Mouse (Mus musculus): Measurements from ENCODE around the gene Slc22a23.

- no peak for TF ChIP-seq CTCF (IDR thresholded peaks at IDR 0.05; ENCODE audit: borderline replicate concordance, insufficient read depth, low read depth, low read length)
- TF ChIP-seq POLR2A (IDR thresholded peaks at IDR 0.05; ENCODE audit: borderline replicate concordance, insufficient read depth, low read length): no peak
Measured at GRCm38 (mm10) chr13:34323361-34323760, 21.6 kb downstream of the Slc22a23 start.

Data from cerebellum, adult 2 months (tissue).